ENCODE assay signal across 8 mouse cellular contexts in the genomic region with DNA sequence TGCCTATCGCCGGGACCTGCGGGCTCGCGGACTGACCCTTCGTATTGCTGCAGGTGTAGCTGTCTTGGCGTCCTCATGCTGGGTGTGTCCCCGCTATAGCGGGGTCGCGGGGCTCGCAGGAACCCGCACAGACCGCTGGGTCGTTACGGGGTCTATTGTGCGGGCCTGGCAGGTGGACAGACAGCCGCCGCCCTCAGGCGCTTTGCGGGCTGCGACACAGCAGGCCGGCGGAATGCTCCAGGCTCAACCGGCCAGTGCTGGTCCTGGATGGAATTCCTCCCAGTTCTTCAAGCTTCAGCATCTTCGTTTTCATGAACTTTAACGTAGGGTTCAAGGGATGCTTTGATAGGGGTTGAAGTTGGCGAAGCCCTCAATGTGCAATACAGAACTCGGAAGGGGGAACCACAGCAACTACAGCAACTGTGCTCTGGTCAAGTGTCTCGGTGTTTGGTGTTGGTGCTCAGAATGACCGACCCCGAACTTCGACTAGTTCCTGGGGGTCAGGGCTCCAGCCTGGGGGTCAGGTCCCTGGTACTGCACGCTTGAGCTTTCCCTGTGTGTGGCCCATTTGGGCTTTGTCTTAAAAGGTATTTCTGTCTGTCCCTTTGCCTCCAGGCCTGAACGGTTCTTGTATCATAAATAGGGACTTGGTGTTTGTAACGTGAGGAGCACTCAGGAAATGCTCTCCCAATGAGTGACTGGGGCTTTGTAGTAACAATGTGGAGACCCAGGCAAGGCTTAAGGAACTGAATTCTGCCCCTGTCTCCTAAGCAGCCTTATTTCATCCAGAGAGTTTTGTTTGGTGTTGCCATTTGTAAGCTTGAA. TPM values are rescaled to one million over a fixed set of nuclear protein-coding genes. Genes with fewer than 3 reads are reported as not detected.
DNase-seq lines count a peak whose midpoint lies in the region; ATAC-seq and TF ChIP-seq lines count a peak whose summit lies in the region.

No protein-coding gene starts in this region.

- peak overlapping the region; percentile 91 for H3K4me2 ChIP-seq in midbrain, embryonic 12.5 days (replicated peaks)

- peaks cover 41% of the 10 kb centered on the region for H3K27me3 ChIP-seq in heart, embryonic 10.5 days (ENCODE audit: insufficient read depth, poor library complexity, severe bottlenecking)
- peaks cover 29% of the 10 kb centered on the region for H3K27me3 ChIP-seq in midbrain, embryonic 12.5 days

- H3K4me1 ChIP-seq in heart, embryonic 10.5 days: peaks cover 31% of the 10 kb centered on the region
- H3K4me1 ChIP-seq in ES-E14 (ENCODE audit: control insufficient read depth in 2 of 2, insufficient read depth in 2 of 2, low read length in 2 of 2, poor library complexity in 1 of 2): peaks cover 0 to 2% of the 10 kb centered on the region in 2 experiments; a peak in 1 of 4 replicates
- H3K4me1 ChIP-seq in embryonic fibroblast, embryonic 13.5 days (ENCODE audit: control insufficient read depth, insufficient read depth, low read length): no peaks in the 10 kb centered on the region
- peaks cover 24% of the 10 kb centered on the region for H3K4me1 ChIP-seq in midbrain, embryonic 12.5 days

- H3K27ac ChIP-seq in heart, embryonic 10.5 days: peak overlapping the region; percentile 93
- H3K27ac ChIP-seq in ES-E14 (ENCODE audit: insufficient read depth, low read depth, low read length, poor library complexity, severe bottlenecking): no peak overlapping the region
- no peak overlapping the region for H3K27ac ChIP-seq in embryonic fibroblast, embryonic 13.5 days (ENCODE audit: insufficient read depth, low read length)
- peak overlapping the region; percentile 73 for H3K27ac ChIP-seq in midbrain, embryonic 12.5 days (replicated peaks)

- WGBS in heart, embryonic 10.5 days: 5% methylated on average over 36 of the region's 36 CpGs
- WGBS in midbrain, embryonic 12.5 days: 2% methylated on average over 36 of the region's 36 CpGs

- no peak for TF ChIP-seq CTCF in embryonic fibroblast, embryonic 13.5 days (IDR thresholded peaks at IDR 0.05; ENCODE audit: borderline replicate concordance, insufficient read depth, low read length)

- no peaks in the 10 kb centered on the region for H3K9me3 ChIP-seq in heart, embryonic 10.5 days
- H3K9me3 ChIP-seq in ES-E14 (ENCODE audit: control insufficient read depth, insufficient read depth, low read depth, low read length): no peaks in the 10 kb centered on the region
- H3K9me3 ChIP-seq in midbrain, embryonic 12.5 days: no peaks in the 10 kb centered on the region

- in situ Hi-C loops in ES-E14 (cut with MboI; ENCODE audit: low sequenced_read_pairs in 2 of 2, unreplicated experiment in 2 of 2): no loop called here

- no peak for TF ChIP-seq POLR2A in embryonic fibroblast, embryonic 13.5 days (IDR thresholded peaks at IDR 0.05; ENCODE audit: low read depth, low read length)

- no peak for DNase-seq in heart, embryonic 10.5 days (ENCODE audit: low spot score)
- no peak for DNase-seq in heart, adult 9 months (ENCODE audit: low spot score in 2 of 2)
- DNase-seq in ES-E14 (ENCODE audit: low read depth, low spot score): peak; percentile 30
- peak; percentile 68 for DNase-seq in kidney, adult 18-20 months
- no peak for DNase-seq in adrenal gland, adult 2 months
- no peak for DNase-seq in urinary bladder, postnatal 4 days (ENCODE audit: low spot score in 2 of 2)

- no peaks in the 10 kb centered on the region for H3K36me3 ChIP-seq in heart, embryonic 10.5 days
- H3K36me3 ChIP-seq in ES-E14 (ENCODE audit: control insufficient read depth, insufficient read depth, low read length, poor library complexity, severe bottlenecking): no peaks in the 10 kb centered on the region
- H3K36me3 ChIP-seq in midbrain, embryonic 12.5 days: no peaks in the 10 kb centered on the region

- H3K4me3 ChIP-seq in heart, embryonic 10.5 days: peak overlapping the region; percentile 93
- peak overlapping the region; percentile 75 to 81 for H3K4me3 ChIP-seq in ES-E14 (ENCODE audit: insufficient read depth in 1 of 2, low read depth in 1 of 2, low read length in 2 of 2, poor library complexity in 1 of 2, severe bottlenecking in 1 of 2)
- H3K4me3 ChIP-seq in embryonic fibroblast, embryonic 13.5 days (ENCODE audit: insufficient read depth, low read length): peak overlapping the region; percentile 59
- peak overlapping the region; percentile 78 for H3K4me3 ChIP-seq in midbrain, embryonic 12.5 days

- no peak for ATAC-seq in midbrain, embryonic 12.5 days (ENCODE audit: low FRiP score, low read depth)

- H3K9ac ChIP-seq in ES-E14 (ENCODE audit: insufficient read depth, low read depth, low read length, poor library complexity, severe bottlenecking): peak overlapping the region; percentile 72
- peak overlapping the region; percentile 84 for H3K9ac ChIP-seq in midbrain, embryonic 12.5 days (replicated peaks)

TF ChIP-seq in ES-E14, 5 proteins besides CTCF, POLR2A, EP300 and RAD21:
- TF ChIP-seq ZC3H11A (IDR thresholded peaks at IDR 0.05; ENCODE audit: borderline replicate concordance, low read depth, low read length): no peak
- TF ChIP-seq HCFC1 (IDR thresholded peaks at IDR 0.05; ENCODE audit: borderline replicate concordance, insufficient read depth, low read length): no peak
- TF ChIP-seq ZNF384 (IDR thresholded peaks at IDR 0.05; ENCODE audit: low read depth, low read length): no peak
- no peak for TF ChIP-seq CHD2 (IDR thresholded peaks at IDR 0.05; ENCODE audit: low read depth, low read length)
- TF ChIP-seq MAFK (IDR thresholded peaks at IDR 0.05; ENCODE audit: insufficient read depth, low read depth, low read length): no peak

RNA-seq across cellular contexts. Expression of gene Abca3, which starts 0.8 kb away (rescaled TPM):
- polyA plus RNA-seq in heart, embryonic 10.5 days (2016; fragmentation: Nextera tagmentation; extraction: Ambion mirVana): 7.2 and 8.2 TPM in 2 replicates
- 10.8 and 11.5 TPM in 2 replicates for total RNA-seq in ES-E14 (2012; rRNA removed)
- 15.6 and 17.8 TPM in 2 replicates for polyA plus RNA-seq in embryonic fibroblast, embryonic 13.5 days (2011; ENCODE audit: insufficient read length, low read depth, missing spikeins)
- 19.2 and 21.2 TPM in 2 replicates for polyA plus RNA-seq in midbrain, embryonic 12.5 days (2016; fragmentation: Nextera tagmentation; extraction: Ambion mirVana)
- 10 to 100 TPM; 22.8 to 24.0 TPM for total RNA-seq in adrenal gland, adult 2 months (2021)
- 26.4 and 33.6 TPM in 2 replicates for polyA plus RNA-seq in adrenal gland, adult 2 months (2012; rRNA removed)

RNA-seq across cellular contexts. Expression of gene Abca17, which starts 1.7 kb away (rescaled TPM):
- not detected in 2 replicates for polyA plus RNA-seq in heart, embryonic 10.5 days (2016; fragmentation: Nextera tagmentation; extraction: Ambion mirVana)
- total RNA-seq in ES-E14 (2012; rRNA removed): not detected in 2 replicates
- polyA plus RNA-seq in embryonic fibroblast, embryonic 13.5 days (2011; ENCODE audit: insufficient read length, low read depth, missing spikeins): not detected in 2 replicates
- 0.41 TPM in 1 of 2 replicates, not detected in the other for polyA plus RNA-seq in midbrain, embryonic 12.5 days (2016; fragmentation: Nextera tagmentation; extraction: Ambion mirVana)
- under 1 TPM; 0.09 to 0.10 TPM for total RNA-seq in adrenal gland, adult 2 months (2021)
- polyA plus RNA-seq in adrenal gland, adult 2 months (2012; rRNA removed): not detected in 2 replicates

Comparison
In these comparisons a context has a peak if more than half of its experiments do, and no peak if none do; other contexts are left out.
1. DNase-seq: peak in ES-E14 (single experiment) and kidney, adult 18-20 months (single experiment); none in heart, embryonic 10.5 days (single experiment), heart, adult 9 months (0 of 2), adrenal gland, adult 2 months (single experiment) and urinary bladder, postnatal 4 days (0 of 2).
2. H3K27ac ChIP-seq: peak in heart, embryonic 10.5 days (single experiment) and midbrain, embryonic 12.5 days (single experiment); none in ES-E14 (single experiment) and embryonic fibroblast, embryonic 13.5 days (single experiment).
3. Peak in every context shown above with its lines, with median percentiles within 50 percentile points of each other: H3K4me3 ChIP-seq.